Mouse (Mus musculus) kidney, embryonic 15.5 days (tissue): Measurements from ENCODE around the gene Colq. TPM values are rescaled to one million over a fixed set of nuclear protein-coding genes. Genes with fewer than 3 reads are reported as not detected.
A peak's percentile ranks its signal among the peaks of the same experiment; 100 is the strongest.
"Not testable (repeated sequence)": the region's sequence is repeated elsewhere in the genome, so short reads cannot be mapped to it uniquely, and the experiment has no call there.

Source experiments
- ATAC-seq: fragments of 200-750 bp; cut with Nextera tagmentation; replicated peaks from 2 replicates; pipeline ENCODE4 v1.8.0; 2017; ENCODE audit warnings: moderate TSS enrichment; ENCODE audit not compliant: low FRiP score
- H3K27ac ChIP-seq: fragments of 300-500 bp; sonication (generic); 2 replicates; pipeline ENCODE4 v1.5.1; 2015; ENCODE audit warnings: mild to moderate bottlenecking, inconsistent platforms
- H3K27me3 ChIP-seq: fragments of 300-500 bp; sonication (generic); 2 replicates; pipeline ENCODE4 v1.6.1; 2015; ENCODE audit warnings: inconsistent platforms
- H3K36me3 ChIP-seq: fragments of 300-500 bp; sonication (generic); 2 replicates; pipeline ENCODE4 v1.6.1; 2015; ENCODE audit warnings: inconsistent platforms
- H3K4me1 ChIP-seq: fragments of 300-500 bp; sonication (generic); 2 replicates; pipeline ENCODE4 v1.6.1; 2015; ENCODE audit warnings: inconsistent platforms
- H3K4me2 ChIP-seq: fragments of 300-500 bp; sonication (generic); 2 replicates; pipeline ENCODE4 v1.6.1; 2015; ENCODE audit warnings: moderate library complexity, mild to moderate bottlenecking, inconsistent platforms
- H3K4me3 ChIP-seq: fragments of 300-500 bp; sonication (generic); replicated peaks from 2 replicates; pipeline ENCODE4 v1.5.1; 2015; ENCODE audit warnings: mild to moderate bottlenecking, inconsistent platforms
- H3K9ac ChIP-seq: fragments of 300-500 bp; sonication (generic); 2 replicates; pipeline ENCODE4 v1.6.1; 2015; ENCODE audit warnings: mild to moderate bottlenecking, inconsistent platforms
- H3K9me3 ChIP-seq: fragments of 300-500 bp; sonication (generic); replicated peaks from 2 replicates; pipeline ENCODE4 v1.6.1; 2016; ENCODE audit warnings: inconsistent platforms
- WGBS: fragments of 180-500 bp; shearing (Covaris S2); methylation state at CpG from one replicate; pipeline ENCODE4 v1.1.7; 2015; ENCODE audit warnings: mixed read lengths; 5-methylcytosine and 5-hydroxymethylcytosine counted together
- polyA plus RNA-seq: library from polyadenylated mRNA; unstranded; fragments of >200 nt; fragmentation: Nextera tagmentation; extraction: Ambion mirVana; gene quantifications from 2 replicates; pipeline ENCODE4 v1.2.1, GENCODE M21; 2015

Gene Colq
- polyA plus RNA-seq, result 2.5 and 2.8 TPM in 2 replicates

GRCm38 (mm10) chr14:31591243-31591642 is at the start of gene Colq:
Gene Colq, minus strand, starts transcription at chr14:31591343.
- Histone ChIP-seq H3K27ac (no peak within 1 kb of the TSS), H3K36me3 (no peaks in the 10 kb centered on the region), H3K9me3 (no peaks in the 10 kb centered on the region), H3K4me1 (no peaks in the 10 kb centered on the region), H3K9ac (no peak within 1 kb of the TSS), H3K27me3 (no peaks in the 10 kb centered on the region), H3K4me3 (no peak within 1 kb of the TSS), H3K4me2 (no peak within 1 kb of the TSS)
- ATAC-seq, result no peak
- 84% methylated on average over 3 of the region's 3 CpGs for WGBS

GRCm38 (mm10) chr14:31640346-31640889 is 49.3 kb upstream of the Colq start, which contains the start of gene Gm49387:
Gene Gm49387, minus strand, starts transcription at chr14:31640878.
- no peaks in the 10 kb centered on the region for H3K9me3 ChIP-seq
- peak within 1 kb of the TSS; percentile 64 for H3K9ac ChIP-seq
- WGBS, result 3% methylated on average over 26 of the region's 26 CpGs
- H3K4me1 ChIP-seq, result peaks cover 15% of the 10 kb centered on the region
- ATAC-seq, result peak; percentile 47; the same call in 1 of the 2 replicates
- peak within 1 kb of the TSS; percentile 96 for H3K27ac ChIP-seq
- H3K4me2 ChIP-seq, result peak within 1 kb of the TSS; percentile 95
- no peaks in the 10 kb centered on the region for H3K27me3 ChIP-seq
- H3K4me3 ChIP-seq, result peak within 1 kb of the TSS; percentile 84
- no peaks in the 10 kb centered on the region for H3K36me3 ChIP-seq

GRCm38 (mm10) chr14:31630677-31631076 is 39.5 kb upstream of the Colq start:
- Histone ChIP-seq H3K9ac (no peak overlapping the region), H3K4me3 (no peak overlapping the region), H3K27ac (no peak overlapping the region), H3K9me3 (no peaks in the 10 kb centered on the region), H3K27me3 (no peaks in the 10 kb centered on the region), H3K4me2 (no peak overlapping the region), H3K4me1 (no peaks in the 10 kb centered on the region), H3K36me3 (no peaks in the 10 kb centered on the region)
- 80% methylated on average over 7 of the region's 7 CpGs for WGBS
- ATAC-seq, result no peak

- Histone ChIP-seq H3K27me3 (no peaks in the 10 kb centered on the region), H3K27ac (no peak overlapping the region), H3K4me2 (no peak overlapping the region), H3K9me3 (no peaks in the 10 kb centered on the region), H3K9ac (no peak overlapping the region), H3K36me3 (no peaks in the 10 kb centered on the region), H3K4me1 (no peaks in the 10 kb centered on the region), H3K4me3 (no peak overlapping the region)
- 86% methylated on average over 12 of the region's 12 CpGs for WGBS
- no peak for ATAC-seq
Measured at GRCm38 (mm10) chr14:31622748-31623147, 31.6 kb upstream of the Colq start.

- H3K9me3 ChIP-seq, result no peaks in the 10 kb centered on the region
- 83% methylated on average over 9 of the region's 9 CpGs for WGBS
- H3K27me3 ChIP-seq, result no peaks in the 10 kb centered on the region
- H3K36me3 ChIP-seq, result no peaks in the 10 kb centered on the region
- H3K4me2 ChIP-seq, result no peak overlapping the region
- H3K9ac ChIP-seq, result no peak overlapping the region
- no peak overlapping the region for H3K4me3 ChIP-seq
- no peaks in the 10 kb centered on the region for H3K4me1 ChIP-seq
- no peak overlapping the region for H3K27ac ChIP-seq
- ATAC-seq, result no peak
Measured at GRCm38 (mm10) chr14:31620591-31621223, 29.6 kb upstream of the Colq start.

GRCm38 (mm10) chr14:31617997-31618396 is 26.9 kb upstream of the Colq start:
- no peak overlapping the region for H3K9ac ChIP-seq
- no peak overlapping the region for H3K4me3 ChIP-seq
- no peaks in the 10 kb centered on the region for H3K9me3 ChIP-seq
- H3K27ac ChIP-seq, result no peak overlapping the region
- H3K27me3 ChIP-seq, result no peaks in the 10 kb centered on the region
- H3K4me2 ChIP-seq, result no peak overlapping the region
- ATAC-seq, result no peak
- peaks cover 2% of the 10 kb centered on the region; the same call in 1 of the 2 replicates for H3K4me1 ChIP-seq
- WGBS, result 81% methylated on average over 3 of the region's 3 CpGs
- 0 out of 2 replicates have a peak, but pooled peaks cover under 1% of the 10 kb centered on the region for H3K36me3 ChIP-seq

- H3K4me2 ChIP-seq, result no peak overlapping the region
- no peak overlapping the region for H3K27ac ChIP-seq
- ATAC-seq, result no peak
- 0 out of 2 replicates have a peak, but pooled peaks cover 3% of the 10 kb centered on the region for H3K36me3 ChIP-seq
- no peaks in the 10 kb centered on the region for H3K27me3 ChIP-seq
- WGBS, result 82% methylated on average over 9 of the region's 9 CpGs
- peaks cover 2% of the 10 kb centered on the region; the same call in 1 of the 2 replicates for H3K4me1 ChIP-seq
- no peaks in the 10 kb centered on the region for H3K9me3 ChIP-seq
- H3K4me3 ChIP-seq, result no peak overlapping the region
- no peak overlapping the region for H3K9ac ChIP-seq
Measured at GRCm38 (mm10) chr14:31617204-31617603, 26.1 kb upstream of the Colq start.

GRCm38 (mm10) chr14:31613671-31614070 is 22.5 kb upstream of the Colq start:
- no peak overlapping the region for H3K4me2 ChIP-seq
- no peak overlapping the region for H3K9ac ChIP-seq
- H3K27me3 ChIP-seq, result no peaks in the 10 kb centered on the region
- ATAC-seq, result no peak
- 86% methylated on average over 5 of the region's 5 CpGs for WGBS
- no peaks in the 10 kb centered on the region for H3K9me3 ChIP-seq
- no peak overlapping the region for H3K27ac ChIP-seq
- no peak overlapping the region for H3K4me3 ChIP-seq
- 0 out of 2 replicates have a peak, but pooled peaks cover 3% of the 10 kb centered on the region for H3K36me3 ChIP-seq
- H3K4me1 ChIP-seq, result peaks cover 2% of the 10 kb centered on the region; the same call in 1 of the 2 replicates

- Histone ChIP-seq H3K9ac (no peak overlapping the region), H3K36me3 (0 out of 2 replicates have a peak, but pooled peaks cover 3% of the 10 kb centered on the region), H3K4me3 (no peak overlapping the region), H3K9me3 (no peaks in the 10 kb centered on the region), H3K4me1 (peaks cover 2% of the 10 kb centered on the region; the same call in 1 of the 2 replicates), H3K4me2 (no peak overlapping the region), H3K27me3 (no peaks in the 10 kb centered on the region), H3K27ac (no peak overlapping the region)
- no peak for ATAC-seq
- WGBS, result 63% methylated on average over 4 of the region's 4 CpGs
Measured at GRCm38 (mm10) chr14:31611986-31612385, 20.8 kb upstream of the Colq start.

GRCm38 (mm10) chr14:31605514-31605913 is 14.4 kb upstream of the Colq start:
- no peak for ATAC-seq
- Histone ChIP-seq H3K4me3 (no peak overlapping the region), H3K9me3 (no peaks in the 10 kb centered on the region), H3K9ac (no peak overlapping the region), H3K36me3 (no peaks in the 10 kb centered on the region), H3K4me1 (no peaks in the 10 kb centered on the region), H3K4me2 (no peak overlapping the region), H3K27me3 (no peaks in the 10 kb centered on the region), H3K27ac (no peak overlapping the region)
- 62% methylated on average over 6 of the region's 6 CpGs for WGBS

- Histone ChIP-seq H3K4me2 (no peak overlapping the region), H3K9me3 (no peaks in the 10 kb centered on the region), H3K27ac (no peak overlapping the region), H3K4me3 (no peak overlapping the region), H3K4me1 (no peaks in the 10 kb centered on the region), H3K36me3 (no peaks in the 10 kb centered on the region), H3K27me3 (no peaks in the 10 kb centered on the region), H3K9ac (no peak overlapping the region)
- 69% methylated on average over 5 of the region's 5 CpGs for WGBS
- no peak for ATAC-seq
Measured at GRCm38 (mm10) chr14:31604916-31605315, 13.8 kb upstream of the Colq start.

GRCm38 (mm10) chr14:31602616-31602979 is 11.5 kb upstream of the Colq start:
- H3K36me3 ChIP-seq, H3K4me1 ChIP-seq, ATAC-seq, H3K27ac ChIP-seq, H3K9ac ChIP-seq, H3K9me3 ChIP-seq, H3K4me3 ChIP-seq, H3K27me3 ChIP-seq, H3K4me2 ChIP-seq: not testable (repeated sequence)
- 86% methylated on average over 6 of the region's 6 CpGs for WGBS
